Mouse (Mus musculus): Measurements from ENCODE around the gene Mbtps2.
A peak's percentile ranks its signal among the peaks of the same experiment; 100 is the strongest.

DNA sequence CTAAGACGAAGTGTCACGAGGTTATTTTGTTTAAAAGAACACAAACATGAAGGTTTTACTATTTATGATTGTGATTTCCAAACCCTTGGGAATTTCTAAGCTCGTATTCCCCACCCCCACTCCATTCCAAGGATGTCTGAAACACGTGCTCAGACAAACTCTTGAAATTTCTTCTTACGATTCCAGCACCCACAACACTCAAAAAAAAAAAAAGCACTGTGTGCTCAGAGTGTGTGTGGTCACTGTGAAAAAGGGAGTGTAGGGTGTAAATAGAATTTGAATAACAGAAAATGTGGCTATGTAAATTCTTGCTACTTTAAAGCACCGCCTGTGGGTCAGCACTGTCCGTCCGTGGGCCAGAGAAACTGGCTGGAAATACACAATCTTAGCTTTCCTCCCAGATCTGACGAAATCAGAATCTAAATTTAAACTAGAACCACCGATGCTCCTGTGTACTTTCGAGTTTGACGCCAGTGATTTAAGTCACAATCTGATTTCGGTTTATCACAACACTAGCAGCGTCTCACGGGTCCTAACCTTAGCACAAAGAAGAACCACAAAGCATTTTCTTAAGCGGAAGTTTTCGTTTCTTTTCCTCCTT lies 830 bp downstream of the Mbtps2 start:
- TF ChIP-seq TBP (IDR thresholded peaks at IDR 0.05; ENCODE audit: low read depth, low read length) (no peak), CTCF (IDR thresholded peaks at IDR 0.05 in 2 of 3, conservative IDR thresholded peaks at IDR 0.05 in 1 of 3; ENCODE audit: control insufficient read depth in 1 of 3, insufficient read depth in 1 of 3, low read depth in 2 of 3, low read length in 3 of 3, poor library complexity in 1 of 3, severe bottlenecking in 1 of 3) (no peak), ZNF384 (IDR thresholded peaks at IDR 0.05; ENCODE audit: low read depth, low read length) (0 out of 2 replicates have a peak, but pooled peaks have one; percentile 17)
